Mouse (Mus musculus): ENCODE measurements around the gene Macf1. TPM values are rescaled to one million over a fixed set of nuclear protein-coding genes. Genes with fewer than 3 reads are reported as not detected.

Gene Macf1
- polyA plus RNA-seq, 2 experiments = 79.8 to 103 TPM

- no peaks in the 10 kb centered on the region for H3K36me3 ChIP-seq (ENCODE audit: control insufficient read depth, insufficient read depth, low read length)
- no peak for TF ChIP-seq POLR2A (IDR thresholded peaks at IDR 0.05; ENCODE audit: borderline replicate concordance, extremely low read depth, insufficient read depth, insufficient read length)
- H3K4me3 ChIP-seq (replicated peaks; ENCODE audit: low read length) = no peak overlapping the region
- WGBS = 55% methylated on average over 3 of the region's 3 CpGs
- no peak overlapping the region for H3K9ac ChIP-seq (ENCODE audit: low read depth, low read length, severe bottlenecking)
- H3K9me3 ChIP-seq (ENCODE audit: control insufficient read depth, low read length) = no peaks in the 10 kb centered on the region
- no peak for DNase-seq (ENCODE audit: low spot score)
- H3K27ac ChIP-seq (replicated peaks; ENCODE audit: low read depth, low read length) = no peak overlapping the region
- peaks cover 35% of the 10 kb centered on the region for H3K4me1 ChIP-seq (ENCODE audit: control insufficient read depth, insufficient read depth, low read length)
- no peaks in the 10 kb centered on the region for H3K27me3 ChIP-seq (ENCODE audit: control insufficient read depth, insufficient read depth, low read length)
- no peak for ATAC-seq (ENCODE audit: low FRiP score, low read depth)
- no peak overlapping the region for H3K4me2 ChIP-seq (replicated peaks; ENCODE audit: low read depth, low read length, severe bottlenecking)
These were observed 94.7 kb downstream of the Macf1 start for GRCm38 (mm10) chr4:123589496-123589895.

DNA sequence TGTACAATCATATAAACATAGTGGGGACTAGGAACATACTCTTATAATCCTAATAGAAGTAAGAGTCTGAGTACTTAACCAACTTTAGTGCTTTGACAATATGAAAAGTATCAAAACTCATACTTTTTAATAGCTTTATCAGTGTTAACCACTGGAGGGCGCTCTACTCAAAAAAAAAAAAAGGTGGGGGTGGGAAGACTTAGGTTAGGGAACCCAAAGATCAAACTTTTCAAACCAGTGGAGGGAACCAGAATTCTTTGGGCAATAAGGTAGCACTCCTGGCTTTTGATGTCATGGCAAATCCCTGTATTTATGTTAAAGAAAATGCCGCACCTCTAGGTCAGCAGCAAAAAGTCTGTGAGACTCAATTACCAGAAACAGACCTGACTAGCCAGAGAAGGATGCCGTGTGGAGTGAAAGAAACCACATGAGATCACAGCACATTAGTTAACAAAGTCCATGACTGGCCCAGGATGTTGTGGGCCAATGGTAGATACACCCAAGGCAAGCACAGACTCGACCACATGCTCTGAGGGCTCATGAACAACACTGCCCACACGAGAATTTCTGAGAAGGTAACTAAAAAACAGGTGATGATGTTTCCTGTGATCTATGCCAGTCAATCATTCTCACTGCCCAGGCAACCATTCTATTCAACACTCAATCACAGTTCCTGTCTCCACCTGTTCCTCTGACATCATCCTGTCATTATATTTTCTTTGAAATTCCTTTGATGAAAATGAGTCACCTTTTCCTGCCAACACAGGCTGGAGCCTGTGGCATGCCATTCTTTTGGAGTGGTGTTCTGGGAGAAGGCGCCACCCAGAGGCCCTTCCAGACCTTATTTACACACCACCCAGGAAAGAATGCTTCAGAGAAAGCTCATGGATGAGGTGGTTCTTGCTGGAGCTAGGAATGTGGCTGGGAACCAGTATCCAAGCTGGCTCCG, 95.5 kb downstream of the Macf1 start:
- TF ChIP-seq POLR2A (IDR thresholded peaks at IDR 0.05; ENCODE audit: borderline replicate concordance, extremely low read depth, insufficient read depth, insufficient read length) = no peak
- H3K36me3 ChIP-seq (ENCODE audit: control insufficient read depth, insufficient read depth, low read length) = no peaks in the 10 kb centered on the region
- no peak overlapping the region for H3K4me2 ChIP-seq (replicated peaks; ENCODE audit: low read depth, low read length, severe bottlenecking)
- H3K9ac ChIP-seq (ENCODE audit: low read depth, low read length, severe bottlenecking) = no peak overlapping the region
- H3K27ac ChIP-seq (replicated peaks; ENCODE audit: low read depth, low read length) = no peak overlapping the region
- H3K4me3 ChIP-seq (replicated peaks; ENCODE audit: low read length) = no peak overlapping the region
- no peaks in the 10 kb centered on the region for H3K9me3 ChIP-seq (ENCODE audit: control insufficient read depth, low read length)
- peak; percentile 21; the same call in 1 of the 2 replicates for ATAC-seq (ENCODE audit: low FRiP score, low read depth)
- H3K27me3 ChIP-seq (ENCODE audit: control insufficient read depth, insufficient read depth, low read length) = no peaks in the 10 kb centered on the region
- WGBS = 26% methylated on average over 7 of the region's 7 CpGs
- peaks cover 29% of the 10 kb centered on the region for H3K4me1 ChIP-seq (ENCODE audit: control insufficient read depth, insufficient read depth, low read length)
- peak; percentile 51 for DNase-seq (ENCODE audit: low spot score)

- DNase-seq (ENCODE audit: low spot score) = no peak
- H3K27ac ChIP-seq (replicated peaks; ENCODE audit: low read depth, low read length) = no peak overlapping the region
- H3K4me2 ChIP-seq (replicated peaks; ENCODE audit: low read depth, low read length, severe bottlenecking) = no peak overlapping the region
- H3K27me3 ChIP-seq (ENCODE audit: control insufficient read depth, insufficient read depth, low read length) = no peaks in the 10 kb centered on the region
- no peak overlapping the region for H3K4me3 ChIP-seq (replicated peaks; ENCODE audit: low read length)
- H3K9me3 ChIP-seq (ENCODE audit: control insufficient read depth, low read length) = no peaks in the 10 kb centered on the region
- no peak for TF ChIP-seq POLR2A (IDR thresholded peaks at IDR 0.05; ENCODE audit: borderline replicate concordance, extremely low read depth, insufficient read depth, insufficient read length)
- H3K36me3 ChIP-seq (ENCODE audit: control insufficient read depth, insufficient read depth, low read length) = no peaks in the 10 kb centered on the region
- WGBS = 75% methylated on average over 3 of the region's 3 CpGs
- H3K4me1 ChIP-seq (ENCODE audit: control insufficient read depth, insufficient read depth, low read length) = peaks cover 20% of the 10 kb centered on the region
- no peak for ATAC-seq (ENCODE audit: low FRiP score, low read depth)
- H3K9ac ChIP-seq (ENCODE audit: low read depth, low read length, severe bottlenecking) = no peak overlapping the region
These were observed 96.5 kb downstream of the Macf1 start for GRCm38 (mm10) chr4:123587616-123588015.

GRCm38 (mm10) chr4:123584720-123585093, 99.5 kb downstream of the Macf1 start:
- H3K27me3 ChIP-seq (ENCODE audit: control insufficient read depth, insufficient read depth, low read length) = no peaks in the 10 kb centered on the region
- ATAC-seq (ENCODE audit: low FRiP score, low read depth) = no peak
- H3K36me3 ChIP-seq (ENCODE audit: control insufficient read depth, insufficient read depth, low read length) = no peaks in the 10 kb centered on the region
- H3K27ac ChIP-seq (replicated peaks; ENCODE audit: low read depth, low read length) = no peak overlapping the region
- no peak for DNase-seq (ENCODE audit: low spot score)
- WGBS = 64% methylated on average over 3 of the region's 3 CpGs
- no peak overlapping the region for H3K4me3 ChIP-seq (replicated peaks; ENCODE audit: low read length)
- no peak overlapping the region for H3K4me2 ChIP-seq (replicated peaks; ENCODE audit: low read depth, low read length, severe bottlenecking)
- H3K9me3 ChIP-seq (ENCODE audit: control insufficient read depth, low read length) = no peaks in the 10 kb centered on the region
- H3K9ac ChIP-seq (ENCODE audit: low read depth, low read length, severe bottlenecking) = no peak overlapping the region
- TF ChIP-seq POLR2A (IDR thresholded peaks at IDR 0.05; ENCODE audit: borderline replicate concordance, extremely low read depth, insufficient read depth, insufficient read length) = no peak
- peaks cover 9% of the 10 kb centered on the region for H3K4me1 ChIP-seq (ENCODE audit: control insufficient read depth, insufficient read depth, low read length)

- Histone ChIP-seq H3K27ac (replicated peaks; ENCODE audit: low read depth, low read length) (no peak overlapping the region), H3K9ac (ENCODE audit: low read depth, low read length, severe bottlenecking) (no peak overlapping the region), H3K4me3 (replicated peaks; ENCODE audit: low read length) (no peak overlapping the region), H3K4me1 (ENCODE audit: control insufficient read depth, insufficient read depth, low read length) (peaks cover 7% of the 10 kb centered on the region), H3K36me3 (ENCODE audit: control insufficient read depth, insufficient read depth, low read length) (no peaks in the 10 kb centered on the region), H3K4me2 (replicated peaks; ENCODE audit: low read depth, low read length, severe bottlenecking) (no peak overlapping the region), H3K9me3 (ENCODE audit: control insufficient read depth, low read length) (no peaks in the 10 kb centered on the region), H3K27me3 (ENCODE audit: control insufficient read depth, insufficient read depth, low read length) (no peaks in the 10 kb centered on the region)
- peak; percentile 34 for DNase-seq (ENCODE audit: low spot score)
- WGBS = 49% methylated on average over 8 of the region's 8 CpGs
- ATAC-seq (ENCODE audit: low FRiP score, low read depth) = no peak
- TF ChIP-seq POLR2A (IDR thresholded peaks at IDR 0.05; ENCODE audit: borderline replicate concordance, extremely low read depth, insufficient read depth, insufficient read length) = no peak
These were observed 100.0 kb downstream of the Macf1 start for GRCm38 (mm10) chr4:123584084-123584719.

Data from limb, embryonic 14.5 days (tissue).